Mouse (Mus musculus): ENCODE data around the gene Ptprn2.
A peak's percentile ranks its signal among the peaks of the same experiment; 100 is the strongest.

Gene Ptprn2

DNA sequence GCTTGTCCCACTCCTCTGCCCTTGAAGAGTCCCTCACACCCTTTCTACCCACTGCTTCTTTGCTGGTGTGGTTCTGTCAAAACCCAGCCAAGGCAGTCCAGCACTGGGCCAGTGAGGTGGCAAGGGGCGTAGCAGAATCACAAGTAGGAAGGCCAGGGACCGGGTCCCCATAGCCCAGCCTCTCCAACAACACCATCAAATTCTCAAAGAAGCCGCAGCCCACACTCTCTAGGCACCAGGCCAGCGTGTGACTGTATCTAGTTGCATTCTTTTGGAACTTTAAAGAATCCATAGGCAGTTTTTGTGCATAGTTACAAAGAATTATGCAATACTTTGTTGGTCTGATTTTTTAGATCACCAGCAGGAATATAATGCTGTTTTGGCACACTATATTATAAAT is 728.8 kb downstream of the Ptprn2 start:
- no peak for DNase-seq (ENCODE audit: low spot score in 2 of 2)

- DNase-seq (ENCODE audit: low spot score in 2 of 2): no peak
Measured at GRCm38 (mm10) chr12:117214919-117215318, 729.4 kb downstream of the Ptprn2 start.

GRCm38 (mm10) chr12:117221909-117222308 is 736.4 kb downstream of the Ptprn2 start:
- DNase-seq (ENCODE audit: low spot score in 2 of 2): no peak

- DNase-seq (ENCODE audit: low spot score in 2 of 2): peak in 1 of 2 experiments; percentile 19
Measured at GRCm38 (mm10) chr12:117224036-117224435, 738.5 kb downstream of the Ptprn2 start.

DNA sequence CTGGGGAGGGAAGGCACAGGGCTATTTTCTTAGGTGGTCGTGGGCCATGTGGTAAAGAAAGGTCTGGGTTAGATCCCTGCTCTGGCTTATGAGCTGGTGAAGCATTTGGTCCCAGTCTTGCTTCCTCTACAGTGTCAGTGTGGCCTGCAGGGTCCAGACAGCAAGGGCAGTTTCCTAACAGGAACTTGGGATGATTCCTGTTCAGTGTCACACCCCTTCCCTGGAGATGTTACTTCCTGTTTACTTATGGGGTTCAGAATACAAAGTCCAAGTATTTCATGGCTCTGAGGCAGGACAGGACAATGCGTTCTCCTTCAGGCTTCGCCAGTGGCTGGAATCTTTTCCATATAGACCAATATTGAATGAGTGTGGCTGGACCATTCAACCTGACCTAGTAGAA is 741.7 kb downstream of the Ptprn2 start:
- no peak for DNase-seq (ENCODE audit: low spot score in 2 of 2)

DNA sequence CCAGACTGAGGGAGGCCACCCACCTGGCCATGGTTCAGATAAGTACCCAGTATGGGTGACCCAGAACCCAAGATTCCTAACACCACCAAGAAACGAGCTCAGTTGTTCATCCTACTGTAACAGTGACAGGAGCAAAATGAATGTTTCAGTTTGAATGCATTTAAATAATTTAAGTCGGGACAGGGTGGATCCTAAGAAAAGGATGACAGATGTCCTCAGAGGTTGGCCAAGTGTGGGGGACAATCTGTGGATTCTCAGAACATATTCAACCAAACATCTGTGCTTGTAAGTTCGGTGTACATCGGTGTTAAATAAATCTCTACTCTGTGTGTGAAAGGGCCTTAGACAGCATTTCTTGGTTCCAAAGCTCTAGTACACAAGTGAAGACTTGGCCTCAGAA is 743.9 kb downstream of the Ptprn2 start:
- DNase-seq (ENCODE audit: low spot score in 2 of 2): no peak

DNA sequence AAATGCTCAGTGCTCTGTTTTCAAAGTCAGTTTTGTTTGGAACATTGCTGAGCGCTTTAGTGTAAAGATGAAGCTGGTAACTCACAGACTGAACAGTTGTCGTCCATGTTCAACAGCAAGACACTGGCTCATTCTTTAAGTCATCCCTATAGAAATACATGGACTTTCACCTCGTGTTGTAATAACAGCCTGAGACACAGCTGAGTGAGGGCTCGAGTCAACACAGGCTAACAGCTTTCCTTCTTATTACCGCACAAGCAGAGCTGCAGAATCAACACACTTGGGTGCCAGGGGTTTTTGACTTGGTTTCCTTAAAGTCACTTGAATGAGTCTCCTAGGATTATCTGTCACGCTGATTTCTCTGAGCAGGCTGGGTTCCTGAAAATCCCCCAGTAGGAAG is 744.8 kb downstream of the Ptprn2 start:
- no peak for DNase-seq (ENCODE audit: low spot score in 2 of 2)

GRCm38 (mm10) chr12:117231850-117232249 is 746.3 kb downstream of the Ptprn2 start:
- no peak for DNase-seq (ENCODE audit: low spot score in 2 of 2)

DNA sequence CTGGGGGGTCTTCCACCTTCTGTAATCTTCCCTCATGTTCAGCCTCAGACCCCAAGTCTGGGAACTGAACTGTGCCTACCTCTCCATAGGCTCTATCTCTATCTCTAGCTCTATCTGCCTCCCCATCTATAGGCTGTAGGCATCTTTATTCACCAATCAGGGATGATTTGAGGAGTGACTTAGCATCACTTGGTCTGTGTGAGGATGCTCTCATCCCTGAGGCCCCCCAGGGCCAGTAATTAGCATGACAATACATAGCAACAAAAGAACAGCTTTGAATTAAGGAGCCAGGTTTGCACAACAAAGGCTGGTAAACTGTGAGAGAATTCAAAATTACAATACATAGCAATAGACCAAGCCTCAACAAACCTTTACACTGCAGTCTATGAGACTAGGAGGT is 749.6 kb downstream of the Ptprn2 start:
- DNase-seq (ENCODE audit: low spot score in 2 of 2): no peak

GRCm38 (mm10) chr12:117236020-117236734 is 750.7 kb downstream of the Ptprn2 start:
- DNase-seq (ENCODE audit: low spot score in 2 of 2): no peak

- no peak for DNase-seq (ENCODE audit: low spot score in 2 of 2)
Measured at GRCm38 (mm10) chr12:117236981-117237380, 751.5 kb downstream of the Ptprn2 start.

GRCm38 (mm10) chr12:117239927-117240715 is 754.6 kb downstream of the Ptprn2 start:
- no peak for DNase-seq (ENCODE audit: low spot score in 2 of 2)

DNA sequence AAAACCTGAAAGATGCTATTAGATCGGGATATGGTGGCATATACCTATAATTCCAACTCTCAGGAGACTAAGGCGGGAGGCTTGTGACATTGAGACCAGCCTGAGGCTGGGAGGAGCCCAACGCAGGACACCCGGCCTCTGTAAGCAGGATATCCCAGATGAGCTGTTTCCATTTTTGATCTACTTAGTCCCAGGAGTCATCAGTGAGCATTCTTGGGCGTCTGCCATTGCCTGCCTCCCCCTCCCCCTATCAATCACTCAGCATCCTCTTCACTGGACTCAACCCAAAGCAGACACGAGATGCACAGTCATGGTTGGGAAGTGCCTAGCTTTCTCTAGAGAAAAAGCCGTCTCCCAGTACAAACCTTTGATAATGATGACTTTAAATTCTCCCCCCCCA is 756.7 kb downstream of the Ptprn2 start:
- DNase-seq (ENCODE audit: low spot score in 2 of 2): no peak

GRCm38 (mm10) chr12:117245885-117246478 is 760.5 kb downstream of the Ptprn2 start:
- no peak for DNase-seq (ENCODE audit: low spot score in 2 of 2)

DNA sequence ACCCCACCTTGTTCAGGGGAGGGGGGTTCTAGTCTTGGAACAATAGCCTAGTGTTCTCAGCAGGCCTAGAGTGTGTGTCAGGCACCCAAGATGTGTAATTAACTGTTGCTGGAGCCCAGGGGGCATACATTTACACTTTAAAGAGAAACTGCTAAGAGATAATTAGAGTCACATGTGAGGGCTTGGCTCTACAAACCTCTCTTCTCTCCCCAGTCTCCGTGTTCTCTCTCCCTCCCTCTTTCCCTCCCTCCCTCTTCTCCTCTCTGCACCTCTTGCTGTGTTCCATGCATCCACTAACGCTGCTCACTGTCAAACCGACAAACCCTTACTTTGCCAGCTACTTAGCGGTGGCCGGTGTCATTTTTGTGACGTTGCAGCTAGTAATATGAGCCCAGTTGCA is 764.9 kb downstream of the Ptprn2 start:
- no peak for DNase-seq (ENCODE audit: low spot score in 2 of 2)

DNA sequence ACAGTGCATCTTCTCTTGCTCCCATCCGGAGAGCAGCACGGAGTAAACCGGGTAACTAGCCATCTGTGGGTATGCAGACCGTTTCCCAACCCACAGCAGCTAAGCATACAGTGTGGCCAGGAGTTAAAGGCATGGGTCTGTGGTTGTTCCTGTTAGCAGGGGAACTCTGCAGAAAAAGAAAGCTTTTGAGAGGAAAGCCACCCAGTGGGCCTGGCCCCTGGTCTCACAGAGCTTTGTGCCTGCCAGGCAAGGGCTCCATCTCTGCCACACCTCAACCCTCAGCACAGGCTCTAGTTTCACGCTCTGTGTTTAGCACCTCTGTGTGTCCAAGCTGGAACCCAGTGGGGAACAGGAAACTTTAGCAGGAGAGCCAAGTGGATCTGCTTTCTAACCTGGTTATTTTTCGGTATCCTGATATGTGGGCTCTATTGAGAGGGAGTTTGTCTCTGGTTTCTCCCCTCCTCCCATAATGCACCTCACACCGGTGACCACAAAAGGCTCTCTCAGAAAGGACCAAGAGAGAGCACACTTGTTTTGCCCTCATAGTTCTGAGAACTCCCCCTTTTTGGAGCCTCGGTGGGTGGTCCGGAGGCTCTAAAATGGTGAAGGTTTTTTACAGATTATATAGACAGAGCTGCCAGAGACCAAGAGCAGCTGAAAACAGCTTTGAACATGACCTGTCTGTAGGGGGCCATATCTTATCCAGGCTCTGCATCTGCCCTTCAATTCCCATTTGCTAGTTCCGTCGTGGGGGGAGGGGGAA is 766.3 kb downstream of the Ptprn2 start:
- DNase-seq (ENCODE audit: low spot score in 2 of 2): no peak

GRCm38 (mm10) chr12:117252426-117252779 is 766.9 kb downstream of the Ptprn2 start:
- no peak for DNase-seq (ENCODE audit: low spot score in 2 of 2)

GRCm38 (mm10) chr12:117254356-117254755 is 768.8 kb downstream of the Ptprn2 start:
- DNase-seq (ENCODE audit: low spot score in 2 of 2): no peak

DNA sequence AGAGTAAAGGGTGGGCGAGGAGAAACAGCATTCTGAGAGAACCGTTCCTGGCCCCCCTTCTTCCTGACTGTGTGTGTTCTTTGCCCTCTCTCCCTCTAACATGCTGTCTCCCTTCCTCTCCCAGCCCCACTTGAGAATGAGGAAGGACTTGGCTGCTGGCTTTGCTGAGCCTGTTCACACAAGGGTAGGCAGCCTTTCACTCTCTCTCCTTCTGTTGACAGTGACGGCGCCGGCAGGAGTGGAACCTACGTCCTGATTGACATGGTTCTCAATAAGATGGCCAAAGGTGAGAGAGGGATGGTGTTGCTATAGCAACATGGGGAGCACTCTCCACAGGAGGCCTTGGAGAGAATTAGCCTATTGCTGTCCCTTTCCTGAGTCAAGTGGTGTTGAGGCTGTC is 769.8 kb downstream of the Ptprn2 start:
- no peak for DNase-seq (ENCODE audit: low spot score in 2 of 2)

GRCm38 (mm10) chr12:117255776-117256342 is 770.3 kb downstream of the Ptprn2 start:
- no peak for DNase-seq (ENCODE audit: low spot score in 2 of 2)

- DNase-seq (ENCODE audit: low spot score in 2 of 2): no peak
Measured at GRCm38 (mm10) chr12:117256849-117257204, 771.3 kb downstream of the Ptprn2 start.
